Mouse (Mus musculus) erythroblast, embryonic 14.5 days (primary cell): ENCODE results near the gene Lpo.

Experiments used
- GATA1 ChIP-seq: IDR thresholded peaks from 2 replicates; pipeline ENCODE4 v1.6.1; 2012; ENCODE audit warnings: low read length, inconsistent platforms, mixed read lengths
- TAL1 ChIP-seq: IDR thresholded peaks from 3 replicates; pipeline ENCODE4 v1.6.1; 2012; ENCODE audit warnings: low read length, inconsistent platforms, mixed read lengths

GRCm38 (mm10) chr11:87779392-87779791 is 48.7 kb downstream of the Lpo start:
- TF ChIP-seq GATA1 = no peak
- TF ChIP-seq TAL1 = no peak
